Mouse (Mus musculus) liver, postnatal 0 days (tissue): ENCODE measurements around the gene Vwa3b.

ENCODE experiments used
- CTCF ChIP-seq: sonication (generic); IDR thresholded peaks from 2 replicates; pipeline ENCODE4 v1.5.1; 2016; ENCODE audit warnings: antibody characterized with exemption, low read depth
- EP300 ChIP-seq: IDR thresholded peaks from 2 replicates; pipeline ENCODE4 v1.6.1; 2016; ENCODE audit warnings: antibody characterized with exemption, low read depth, mild to moderate bottlenecking

GRCm38 (mm10) chr1:37179852-37180251 is 153.5 kb downstream of the Vwa3b start:
- TF ChIP-seq CTCF, result no peak
- TF ChIP-seq EP300, result no peak
